Mouse (Mus musculus): ENCODE results near the gene Usp15.
A peak's percentile ranks its signal among the peaks of the same experiment; 100 is the strongest.

Gene Usp15

DNA sequence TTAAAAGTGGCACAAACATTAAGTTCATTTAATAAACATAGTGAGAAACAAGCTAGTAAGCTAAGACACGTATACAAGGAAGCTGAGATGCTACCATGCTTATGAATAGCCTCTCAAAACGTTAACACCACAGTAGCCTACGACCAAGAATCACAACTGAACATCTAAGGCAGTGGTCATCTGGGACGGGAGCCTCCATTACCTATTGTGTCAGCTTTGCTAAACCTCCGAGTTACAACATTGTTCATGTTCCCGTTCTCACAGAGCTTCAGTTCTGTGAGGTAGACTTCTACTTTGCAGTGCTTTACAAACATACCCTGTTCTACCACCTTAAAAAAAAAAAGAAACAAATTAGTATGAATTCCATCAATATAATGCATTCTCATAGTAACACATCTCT lies 25.9 kb downstream of the Usp15 start:
- DNase-seq: no peak

DNA sequence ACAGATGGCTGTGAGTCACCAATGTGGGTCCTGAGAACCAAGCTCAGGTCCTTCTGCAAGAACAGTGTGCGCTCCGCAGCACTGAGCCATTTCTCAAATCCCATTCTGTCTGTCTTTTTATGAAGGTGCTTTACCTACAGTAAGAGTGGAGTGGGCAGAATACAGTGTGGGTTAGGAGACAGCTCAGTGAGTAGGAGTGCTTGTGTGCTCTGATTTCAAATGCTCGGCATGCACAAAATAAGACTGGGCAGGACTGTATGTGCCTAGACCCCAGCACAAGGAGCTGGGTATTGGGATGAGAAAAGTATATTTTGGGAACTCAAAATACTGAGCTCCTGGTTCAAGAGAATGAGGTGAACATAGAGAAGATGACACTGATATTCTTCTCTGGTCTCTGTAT lies 31.3 kb downstream of the Usp15 start:
- DNase-seq: no peak

DNA sequence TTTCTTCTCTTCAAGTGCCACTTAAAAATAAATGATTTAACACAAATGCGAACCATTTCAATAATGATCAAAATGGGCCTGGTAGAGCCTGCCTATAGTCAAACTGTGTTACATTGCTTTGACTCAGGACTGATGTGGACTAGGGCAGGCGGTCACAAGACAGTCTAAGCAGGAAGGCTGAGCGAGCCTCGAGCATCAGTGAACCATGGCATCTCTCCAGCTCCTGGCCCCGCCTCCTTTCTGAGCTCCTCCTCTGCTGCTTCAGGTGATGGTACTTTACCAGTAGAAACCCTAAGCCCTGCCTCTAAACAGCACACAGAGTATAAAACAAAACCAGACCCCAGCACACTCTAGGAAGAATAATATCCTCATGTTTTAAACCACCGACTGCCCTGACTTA lies 36.3 kb downstream of the Usp15 start:
- no peak for DNase-seq

DNA sequence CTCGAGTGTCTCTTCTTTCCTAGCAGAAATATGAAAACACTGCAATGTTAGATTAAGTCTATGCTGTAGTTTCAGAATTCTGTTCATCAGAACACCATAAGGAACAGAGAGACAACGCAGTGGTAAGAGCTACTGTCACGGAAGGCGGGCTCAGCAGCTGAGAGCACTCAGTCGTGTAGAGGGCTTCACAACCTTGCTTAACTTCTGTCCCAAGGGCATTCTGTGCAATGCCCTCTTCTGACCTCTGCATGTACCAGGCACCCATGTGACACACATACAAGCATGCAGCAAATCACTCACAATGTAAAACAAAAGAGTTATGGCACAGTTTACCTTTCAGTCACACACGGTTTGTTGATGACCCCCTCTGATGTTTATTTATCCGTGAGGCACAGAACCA lies 37.5 kb downstream of the Usp15 start:
- DNase-seq: no peak

DNA sequence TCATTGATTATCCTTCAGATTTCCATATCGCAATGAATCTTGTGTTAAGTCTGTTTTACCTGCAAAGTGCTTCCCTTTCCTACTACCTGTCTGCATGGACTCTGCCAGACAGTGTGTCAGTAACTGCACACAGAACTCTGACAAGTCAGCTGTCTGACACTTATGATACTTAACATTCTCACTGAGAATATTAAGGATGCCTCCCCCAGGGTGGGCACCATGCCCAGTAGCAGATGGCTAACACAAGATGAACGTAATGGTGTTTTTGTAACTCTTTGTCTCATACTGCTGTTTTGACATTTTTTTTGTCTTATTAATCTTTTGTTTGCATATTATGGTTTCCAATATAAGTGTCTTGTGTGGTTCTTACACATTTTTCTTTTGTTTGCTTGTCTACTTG lies 40.4 kb downstream of the Usp15 start:
- DNase-seq: no peak

DNA sequence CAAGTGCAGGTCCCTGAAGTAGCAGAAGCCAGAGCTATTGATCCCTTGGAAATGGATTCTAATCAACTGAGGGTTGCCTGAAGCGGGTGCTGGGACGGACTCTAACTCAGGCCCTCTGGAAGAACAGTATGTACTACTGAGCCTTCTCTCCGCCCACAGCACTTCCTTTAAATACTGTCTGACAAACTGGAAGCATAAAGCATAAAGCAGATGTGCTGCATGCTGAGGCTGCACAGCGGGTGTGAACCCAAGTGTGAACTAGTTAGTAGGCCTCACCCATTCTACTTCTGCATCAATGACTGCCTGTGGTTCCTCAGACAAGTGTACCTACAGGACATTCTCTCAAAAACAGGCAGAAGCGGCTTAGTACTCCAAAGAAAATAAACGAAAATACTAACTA lies 41.0 kb downstream of the Usp15 start:
- DNase-seq: no peak

DNA sequence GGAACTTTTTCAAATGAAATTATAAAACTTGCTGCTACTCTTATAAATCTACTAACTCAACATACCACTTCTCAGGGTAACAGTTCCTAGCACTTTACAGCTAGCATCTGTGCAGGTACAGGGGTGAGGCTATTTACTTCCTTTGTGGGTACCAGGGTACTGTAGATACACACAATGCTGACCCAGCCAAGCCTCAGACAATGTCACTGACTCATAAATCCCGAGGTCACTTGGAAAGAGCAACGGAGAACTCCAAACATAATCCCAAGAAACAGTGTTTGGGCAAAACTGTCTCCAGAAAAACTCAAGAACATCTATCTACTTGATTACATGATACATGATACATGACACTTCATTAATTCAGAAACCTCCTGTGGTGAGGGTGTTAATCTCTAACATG lies 43.5 kb downstream of the Usp15 start:
- DNase-seq: no peak

DNA sequence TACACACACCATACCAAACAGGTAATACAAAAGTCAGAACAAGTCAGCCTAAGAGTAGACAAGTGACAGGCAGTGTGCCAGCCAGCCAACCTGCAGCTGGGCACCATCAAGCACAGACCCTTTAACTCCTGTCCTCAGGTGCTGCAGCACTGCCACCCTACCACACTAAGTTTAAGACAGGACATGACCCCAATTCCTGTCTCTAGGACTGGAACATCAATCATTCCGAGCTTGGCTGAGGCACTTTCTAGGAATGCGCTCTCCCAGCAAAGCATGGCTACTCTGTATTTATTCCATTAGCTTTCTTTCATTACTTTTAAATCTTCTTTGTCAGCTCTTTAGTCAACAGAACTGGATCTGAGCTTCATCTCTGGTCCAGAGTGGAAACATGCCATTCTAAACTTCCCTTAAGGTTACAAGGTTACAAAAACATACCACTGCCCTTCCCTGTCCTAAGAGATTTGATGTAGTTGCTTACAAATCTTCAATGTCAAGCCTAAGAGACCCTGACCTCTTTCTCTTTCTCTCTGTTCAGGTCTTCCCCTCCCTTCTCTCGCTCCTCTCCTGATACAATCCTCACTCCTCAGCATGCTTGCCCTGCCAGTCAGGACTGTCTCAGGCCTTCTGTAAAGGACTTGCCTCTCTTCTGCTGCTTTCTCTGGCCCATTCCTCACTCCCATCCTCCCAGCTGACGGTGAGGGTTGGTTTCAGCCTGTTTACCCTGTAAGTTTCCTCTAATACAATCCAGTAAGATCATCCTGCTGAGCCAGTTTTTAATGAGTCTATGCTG lies 48.6 kb downstream of the Usp15 start:
- no peak for DNase-seq

DNA sequence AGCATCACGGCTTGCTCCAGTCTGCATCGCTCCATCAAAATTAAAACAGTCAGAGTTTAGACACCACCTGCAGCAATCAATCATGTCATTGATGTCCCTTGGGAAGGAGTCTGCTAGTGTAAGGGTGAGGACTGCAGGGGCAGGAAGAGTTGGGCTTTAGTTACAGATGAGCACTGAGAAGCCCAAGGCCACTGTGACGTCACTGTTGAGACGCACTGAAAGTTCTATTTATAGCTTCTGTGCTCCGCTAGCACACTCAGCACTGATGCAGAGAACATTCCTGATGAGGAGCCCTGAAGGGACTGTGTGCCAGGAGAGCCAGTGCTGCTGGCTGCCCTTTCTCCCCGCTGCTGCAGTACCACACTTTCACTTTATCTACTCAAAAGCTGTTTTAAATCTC lies 49.6 kb downstream of the Usp15 start:
- no peak for DNase-seq

DNA sequence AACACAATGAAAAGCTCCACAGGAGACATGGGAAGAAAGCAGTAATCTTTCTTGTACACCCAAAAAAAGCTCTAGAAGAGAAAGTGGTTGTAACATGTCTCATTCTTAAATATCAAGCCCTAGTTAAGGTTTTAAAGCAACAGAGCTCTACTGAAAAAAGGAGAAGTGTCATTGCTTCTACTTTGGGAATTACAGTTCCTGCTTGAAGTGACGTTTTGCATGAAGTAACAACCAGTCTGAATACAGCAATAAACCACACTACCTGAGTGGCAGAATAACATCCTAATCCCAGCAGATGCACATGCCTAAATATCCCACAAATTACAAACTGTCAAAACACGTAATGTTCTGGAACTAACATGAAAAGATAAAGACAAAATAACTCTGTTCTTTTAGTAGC lies 50.4 kb downstream of the Usp15 start:
- no peak for DNase-seq

DNA sequence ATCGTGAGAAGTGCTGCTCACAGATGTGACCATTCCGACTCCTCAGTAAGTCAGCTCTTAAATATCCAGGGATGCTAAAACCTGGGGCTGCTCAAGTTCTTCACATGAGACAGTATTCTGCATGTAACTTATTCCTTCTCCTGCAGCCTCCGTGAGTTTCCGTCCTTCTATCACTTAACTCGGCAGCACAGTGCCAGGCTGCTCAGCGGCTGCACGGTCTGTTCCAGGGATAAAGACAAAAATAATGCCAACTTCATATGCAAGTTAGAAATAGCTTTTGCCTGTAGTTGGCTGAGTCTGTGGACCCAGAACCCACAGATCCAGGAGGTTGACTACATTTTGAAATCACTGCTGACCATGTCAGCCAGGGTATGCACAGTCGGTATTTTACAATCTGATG lies 52.5 kb downstream of the Usp15 start:
- DNase-seq: no peak

DNA sequence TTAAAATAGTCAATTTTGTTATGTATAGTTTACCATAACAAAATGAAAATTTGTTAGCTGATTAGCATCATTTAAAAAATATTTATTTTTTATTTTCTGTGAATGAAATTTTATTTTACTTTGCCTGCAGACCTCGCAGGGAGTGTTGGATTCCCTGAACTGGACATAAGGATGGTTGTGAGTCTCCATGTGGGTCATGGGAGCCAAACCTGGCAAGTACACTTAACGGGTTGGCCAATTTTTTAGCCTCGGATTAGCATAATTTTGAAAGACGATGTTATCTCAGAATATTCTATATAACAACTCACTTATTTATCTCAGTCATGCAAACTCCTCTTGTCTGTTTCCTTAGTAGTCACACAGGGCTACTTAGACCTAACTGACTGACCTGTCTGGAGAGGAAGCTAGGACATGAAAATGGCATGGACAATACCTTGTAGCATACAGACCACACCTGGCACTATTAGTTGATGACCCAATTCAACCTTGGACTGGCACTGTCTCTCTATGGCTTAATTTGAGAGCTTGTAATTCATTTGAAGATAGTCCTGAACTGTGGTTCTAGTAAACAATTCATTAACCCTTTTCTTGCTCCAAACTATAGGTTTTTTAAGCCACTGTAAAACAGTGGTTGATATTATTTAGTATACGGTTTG lies 54.3 kb downstream of the Usp15 start:
- DNase-seq: no peak

DNA sequence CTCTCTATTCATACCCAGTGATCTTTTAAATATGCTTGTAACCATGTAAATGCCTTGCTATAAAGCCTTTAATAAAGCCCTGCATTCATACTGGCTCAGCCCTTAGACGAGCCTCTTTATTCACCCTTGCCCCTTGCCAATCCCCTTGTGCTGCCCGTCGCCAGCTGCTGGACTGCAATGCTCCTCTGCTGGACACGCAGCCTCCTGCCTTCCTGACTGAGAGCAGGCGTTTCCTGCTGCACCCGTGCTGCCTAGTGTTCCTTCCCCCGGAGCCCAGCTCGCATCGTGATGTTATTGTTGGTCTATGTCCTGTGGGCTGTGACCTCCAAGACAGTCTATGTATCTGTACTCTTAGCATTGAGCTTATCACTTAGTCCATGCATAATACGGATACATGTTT lies 61.0 kb downstream of the Usp15 start:
- DNase-seq: no peak

DNA sequence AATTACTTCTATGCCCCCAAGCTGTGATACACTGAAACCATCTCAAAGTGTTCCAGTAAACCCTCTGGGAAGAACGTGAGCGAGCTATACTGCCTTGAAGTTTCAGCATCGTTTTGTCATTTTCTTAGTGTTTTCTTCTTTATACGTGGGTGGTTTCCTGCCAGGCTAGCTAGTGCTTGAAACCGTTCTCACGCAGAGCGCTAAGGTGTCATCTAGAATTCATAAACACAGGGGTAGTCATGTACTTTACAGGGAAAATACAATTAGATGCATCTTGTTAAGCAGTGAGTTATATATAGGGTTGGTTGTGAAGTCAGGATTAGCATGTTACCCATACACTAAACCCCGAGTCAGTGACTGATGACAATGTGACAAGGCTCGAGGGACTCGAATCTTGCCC lies 65.3 kb downstream of the Usp15 start:
- DNase-seq: no peak

DNA sequence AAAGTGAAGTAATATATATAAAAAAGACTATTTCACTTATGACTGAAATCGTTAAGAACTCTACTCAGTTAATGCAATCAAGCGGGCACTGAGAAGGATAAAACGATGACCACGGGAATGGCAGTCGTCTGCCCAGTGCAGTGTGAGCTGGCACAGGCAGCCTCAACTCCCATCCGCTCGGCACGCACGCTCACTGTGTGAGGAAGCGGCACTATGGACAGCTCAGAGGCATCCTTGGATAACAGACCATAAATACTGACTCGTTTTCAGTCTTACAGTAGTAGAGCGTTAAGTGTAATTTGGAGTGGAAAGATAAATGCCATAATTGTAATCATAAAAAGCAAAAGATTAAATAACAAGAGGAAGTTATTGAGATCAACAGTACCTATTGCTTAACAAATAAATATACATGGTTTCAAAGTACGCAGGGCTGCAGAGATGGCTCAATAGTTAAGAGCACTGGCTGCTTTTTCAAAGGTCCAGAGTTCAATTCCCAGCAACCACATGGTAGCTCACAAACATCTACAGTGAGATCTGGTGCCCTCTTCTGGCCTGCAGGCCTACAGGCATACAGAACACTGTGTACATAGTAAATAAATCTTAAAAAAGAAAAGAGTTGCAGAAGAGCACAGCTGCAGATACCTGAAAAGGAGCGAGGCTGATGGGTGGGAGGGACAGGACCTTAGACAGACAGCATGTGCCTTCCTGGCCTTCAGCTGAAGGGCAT lies 76.0 kb downstream of the Usp15 start:
- peak; percentile 17 for DNase-seq

DNA sequence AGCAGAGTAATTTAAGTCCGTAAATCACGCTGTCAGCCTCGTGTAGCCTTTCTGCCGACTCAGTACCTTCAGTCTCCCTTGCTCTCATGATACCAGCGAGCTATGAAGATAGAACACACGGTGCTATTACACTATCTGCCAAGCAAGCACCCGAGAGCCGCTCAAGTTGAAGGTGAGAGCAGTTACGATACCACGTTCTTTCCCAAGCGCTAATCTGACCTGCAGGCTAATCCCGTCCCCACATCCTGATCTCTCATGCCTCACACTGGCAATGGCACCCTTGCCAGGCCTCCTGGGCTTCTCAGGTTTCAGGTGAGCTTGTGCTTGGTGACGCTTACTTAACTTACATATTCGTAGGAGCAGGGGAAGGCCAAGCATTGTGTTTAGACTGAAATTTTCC lies 79.9 kb downstream of the Usp15 start:
- no peak for DNase-seq

DNA sequence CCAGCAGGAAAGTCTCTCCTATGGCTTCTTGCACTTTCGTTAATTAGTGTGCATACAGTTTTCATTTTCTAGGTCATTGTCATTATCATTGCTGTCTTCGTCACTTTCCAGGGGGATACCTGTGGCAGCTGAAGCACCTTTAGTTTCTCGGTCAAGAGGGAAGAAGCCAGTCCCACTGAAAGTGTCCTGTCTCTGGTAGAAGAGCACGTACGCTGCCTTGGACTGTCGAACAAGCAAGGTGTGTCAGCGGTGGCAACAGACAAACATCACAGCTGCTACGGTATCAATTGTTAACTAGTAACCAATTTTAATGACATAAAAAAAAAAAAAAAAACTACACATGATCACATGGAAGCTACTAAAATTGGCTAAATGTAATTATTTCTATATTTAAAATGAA lies 83.3 kb downstream of the Usp15 start:
- no peak for DNase-seq

DNA sequence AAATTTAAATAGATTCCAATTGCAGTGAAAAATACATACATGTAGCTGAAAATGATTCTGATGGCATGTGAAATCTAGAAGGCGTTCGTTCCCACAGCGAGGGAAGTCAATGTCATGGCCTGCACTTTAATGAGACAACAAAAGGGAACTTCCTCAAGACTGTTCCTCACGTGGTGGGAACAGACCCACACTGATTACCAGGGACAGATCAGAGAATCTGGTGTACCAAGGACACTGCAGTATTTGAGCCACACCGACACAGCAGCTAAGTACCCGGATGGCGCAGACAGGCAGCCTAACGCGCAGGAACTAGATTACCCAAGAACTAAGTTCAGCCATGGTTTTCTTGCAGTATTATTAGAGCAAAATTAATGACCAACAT lies 84.0 kb downstream of the Usp15 start:
- DNase-seq: no peak

DNA sequence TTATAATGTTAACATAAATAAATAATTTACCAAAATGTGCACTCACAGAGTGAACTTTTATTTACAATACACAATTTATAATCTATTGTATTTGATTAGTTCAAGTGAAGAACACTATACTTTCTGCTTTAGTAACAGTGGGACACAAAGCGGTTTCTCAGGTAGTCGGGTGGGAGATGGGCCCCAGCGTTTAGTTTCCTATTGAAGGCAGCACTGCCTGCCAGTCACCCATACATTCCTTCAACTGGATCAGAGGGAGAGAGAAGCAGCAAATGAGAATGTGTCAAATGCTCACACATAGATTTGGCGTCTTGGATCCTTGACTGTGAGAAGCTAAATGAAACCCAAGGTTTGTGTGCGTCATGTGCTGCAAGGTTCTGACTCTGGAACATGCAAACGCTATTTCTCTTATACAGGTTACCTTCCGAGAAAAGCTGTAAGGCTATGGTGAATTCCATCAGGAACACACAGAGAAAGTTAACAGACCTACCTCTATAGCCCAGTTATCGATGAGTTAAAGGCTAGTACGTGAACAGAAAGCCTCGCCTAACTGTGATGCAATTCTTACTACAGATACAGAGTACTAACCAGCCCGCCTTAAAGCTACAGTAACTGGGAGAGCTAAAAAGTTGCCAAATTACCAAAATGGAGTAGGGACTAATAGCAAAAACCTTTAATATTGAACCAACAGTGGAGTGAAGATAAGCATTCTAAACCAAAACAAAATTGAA lies 84.6 kb downstream of the Usp15 start:
- no peak for DNase-seq

DNA sequence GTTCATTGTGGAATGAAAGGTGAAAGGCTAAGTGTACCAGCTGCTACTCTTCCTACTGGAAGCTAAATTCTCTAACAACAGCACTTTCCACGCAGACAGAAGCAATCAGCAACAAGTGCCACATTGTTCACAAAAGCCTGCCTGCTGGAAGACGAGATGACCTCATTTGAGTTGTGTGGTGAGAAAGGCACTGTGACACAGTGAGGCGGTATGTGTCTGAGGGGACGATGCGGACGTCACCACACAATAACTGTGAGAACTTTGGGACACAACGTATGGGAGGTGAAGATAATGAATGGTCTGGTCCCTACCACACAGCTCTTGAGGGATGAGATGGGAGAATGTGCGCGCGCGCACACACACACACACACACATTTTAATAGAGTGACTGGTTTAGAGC lies 86.2 kb downstream of the Usp15 start:
- no peak for DNase-seq

DNA sequence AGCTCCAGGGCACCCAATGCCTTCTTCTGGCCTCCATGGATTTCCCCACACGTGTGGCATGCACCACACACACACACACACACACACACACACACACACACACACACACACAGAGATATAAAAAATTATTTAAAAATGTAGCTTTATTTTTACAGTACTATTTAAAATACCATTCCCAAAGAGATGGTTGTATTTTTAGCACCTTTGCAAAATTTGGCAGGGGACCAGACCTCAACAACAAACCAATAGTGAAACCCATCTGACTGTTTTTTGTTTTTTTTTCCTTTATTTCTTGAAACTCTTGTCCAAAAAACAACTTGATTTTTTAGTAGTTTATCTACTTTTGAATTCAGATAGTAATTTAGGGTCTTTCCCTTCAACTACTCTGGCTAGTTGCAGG lies 88.3 kb downstream of the Usp15 start:
- DNase-seq: no peak

DNA sequence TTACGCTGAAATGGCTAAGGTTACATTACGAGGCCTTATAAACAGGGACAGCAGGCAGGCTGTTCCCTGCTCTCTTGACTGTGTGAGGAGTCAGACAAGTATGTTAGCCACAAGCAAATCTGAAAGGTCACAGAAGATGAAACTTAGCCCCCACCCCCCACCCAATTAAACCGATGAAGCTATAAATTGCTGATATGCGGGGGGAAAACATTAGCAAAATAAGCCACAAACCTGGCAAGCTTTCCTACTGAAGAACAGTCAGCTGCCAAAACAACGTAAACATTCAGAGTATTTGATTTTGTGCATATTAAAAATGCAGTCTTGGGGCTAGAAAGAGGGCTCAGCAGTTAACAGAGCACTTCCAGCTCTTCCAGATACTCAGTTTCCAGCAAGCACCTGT lies 88.7 kb downstream of the Usp15 start:
- no peak for DNase-seq

DNA sequence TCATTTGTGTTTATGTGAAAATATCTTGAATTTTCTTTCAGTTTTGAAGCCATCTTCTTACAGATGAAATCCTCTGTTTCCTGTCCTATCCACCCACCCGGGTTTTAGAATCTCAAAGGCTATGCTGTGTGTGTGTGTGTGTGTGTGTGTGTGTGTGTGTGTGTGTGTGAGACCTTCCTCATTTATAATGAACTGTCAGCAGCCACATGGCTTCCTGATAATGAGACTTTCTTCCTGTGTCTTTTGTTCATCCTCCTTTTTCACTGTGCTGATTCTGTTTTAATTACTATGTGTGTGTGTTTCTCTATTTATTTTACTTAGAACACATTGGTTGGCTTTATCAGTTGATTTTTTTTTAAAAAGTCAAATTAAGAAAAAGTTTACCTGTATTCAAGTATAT lies 95.5 kb downstream of the Usp15 start:
- DNase-seq: no peak

DNA sequence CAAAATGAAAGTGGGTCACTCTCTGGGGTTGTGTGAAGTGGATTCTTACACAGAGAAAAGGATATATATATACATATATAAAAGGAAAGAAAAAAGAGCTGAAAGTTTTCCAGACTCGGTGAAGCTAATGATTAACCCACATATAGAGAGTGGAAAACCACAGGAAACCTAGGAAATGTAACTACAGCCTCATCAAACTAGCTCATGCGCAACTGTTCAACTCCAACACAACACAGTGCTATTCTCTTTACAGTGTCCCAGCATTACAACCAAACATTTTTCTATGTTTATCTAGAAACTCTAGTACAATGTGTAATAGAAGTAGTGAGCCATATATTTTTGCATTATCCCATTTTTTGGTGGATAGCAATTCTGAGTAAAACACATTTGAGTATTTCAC lies 96.2 kb downstream of the Usp15 start:
- DNase-seq: no peak

All from thymus, postnatal 14 days (tissue).